Mouse (Mus musculus) hindbrain, embryonic 10.5 days (tissue): ENCODE data around the gene Slc3a2. TPM values are rescaled to one million over a fixed set of nuclear protein-coding genes. Genes with fewer than 3 reads are reported as not detected.
A peak's percentile ranks its signal among the peaks of the same experiment; 100 is the strongest.

ENCODE experiments used
- DNase-seq: peaks from one replicate; pipeline ENCODE4 v3.0.0-alpha.2; 2017; ENCODE audit warnings: low spot score
- H3K27ac ChIP-seq: fragments of 300-500 bp; sonication (generic); 2 replicates; pipeline ENCODE4 v1.5.1; 2016; ENCODE audit warnings: mild to moderate bottlenecking, moderate library complexity
- H3K27me3 ChIP-seq: fragments of 300-500 bp; sonication (generic); 2 replicates; pipeline ENCODE4 v1.6.1; 2016; ENCODE audit warnings: mild to moderate bottlenecking; ENCODE audit not compliant: poor library complexity, insufficient read depth, severe bottlenecking
- H3K36me3 ChIP-seq: fragments of 300-500 bp; sonication (generic); 2 replicates; pipeline ENCODE4 v1.6.1; 2016; ENCODE audit warnings: mild to moderate bottlenecking, moderate library complexity
- H3K4me1 ChIP-seq: fragments of 300-500 bp; sonication (generic); replicated peaks from 2 replicates; pipeline ENCODE4 v1.6.1; 2016; ENCODE audit warnings: mild to moderate bottlenecking
- H3K4me3 ChIP-seq: fragments of 300-500 bp; sonication (generic); 2 replicates; pipeline ENCODE4 v1.5.1; 2016; ENCODE audit warnings: mild to moderate bottlenecking, moderate library complexity
- H3K9me3 ChIP-seq: fragments of 300-500 bp; sonication (generic); 2 replicates; pipeline ENCODE4 v1.6.1; 2016; ENCODE audit warnings: mild to moderate bottlenecking, moderate library complexity
- WGBS: fragments of 180-500 bp; shearing (Covaris S2); methylation state at CpG from one replicate; pipeline ENCODE4 v1.1.7; 2016; 5-methylcytosine and 5-hydroxymethylcytosine counted together
- polyA plus RNA-seq: library from polyadenylated mRNA; unstranded; fragments of >200 nt; fragmentation: Nextera tagmentation; extraction: Ambion mirVana; gene quantifications from 2 replicates; pipeline ENCODE4 v1.2.1, GENCODE M21; 2016

The Slc3a2 gene
- polyA plus RNA-seq, 1 experiment from 2014 or later: 146 TPM

GRCm38 (mm10) chr19:8662337-8662736, 60.8 kb downstream of the Slc3a2 start:
- WGBS: 1% methylated on average over 11 of the region's 11 CpGs
- Histone ChIP-seq H3K27me3 (peaks cover 38% of the 10 kb centered on the region), H3K4me1 (peaks cover 38% of the 10 kb centered on the region), H3K9me3 (no peaks in the 10 kb centered on the region), H3K36me3 (no peaks in the 10 kb centered on the region), H3K27ac (peak overlapping the region; percentile 83), H3K4me3 (peak overlapping the region; percentile 58)
- peak; percentile 77 for DNase-seq

- WGBS: under 1% methylated on average over 35 of the region's 35 CpGs
- H3K27ac ChIP-seq: peak overlapping the region; percentile 83
These were observed 61.3 kb downstream of the Slc3a2 start for GRCm38 (mm10) chr19:8661821-8662307.

More at GRCm38 (mm10) chr19:8661821-8662307, 61.3 kb downstream of the Slc3a2 start:
- peak; percentile 60 for DNase-seq
- H3K4me1 ChIP-seq: peaks cover 38% of the 10 kb centered on the region
- no peaks in the 10 kb centered on the region for H3K9me3 ChIP-seq
- H3K27me3 ChIP-seq: peaks cover 38% of the 10 kb centered on the region
- H3K4me3 ChIP-seq: peak overlapping the region; percentile 58
- no peaks in the 10 kb centered on the region for H3K36me3 ChIP-seq

Other genes with a start within 250 kb of the Slc3a2 start
- 0.09 and 0.21 TPM in 2 replicates for gene Slc22a8, start 132.1 kb downstream of the Slc3a2 start, polyA plus RNA-seq
- 0.14 and 0.16 TPM in 2 replicates for gene Slc22a6, start 105.3 kb downstream of the Slc3a2 start, polyA plus RNA-seq
- gene Chrm1, start 59.6 kb downstream of the Slc3a2 start, polyA plus RNA-seq: 0.05 TPM in 2 replicates
- 112 and 115 TPM in 2 replicates for gene Wdr74, start 12.5 kb upstream of the Slc3a2 start, polyA plus RNA-seq
- 2.8 and 2.9 TPM in 2 replicates for gene 1700092M07Rik, start 17.3 kb upstream of the Slc3a2 start, polyA plus RNA-seq
- gene Stx5a, start 18.0 kb upstream of the Slc3a2 start, polyA plus RNA-seq: 95.6 and 106 TPM in 2 replicates
- 233 and 249 TPM in 2 replicates for gene Nxf1, start 33.7 kb upstream of the Slc3a2 start, polyA plus RNA-seq
- gene Tmem223, start 47.6 kb upstream of the Slc3a2 start, polyA plus RNA-seq: 185 and 220 TPM in 2 replicates
- 51.7 and 54.4 TPM in 2 replicates for gene Tmem179b, start 51.1 kb upstream of the Slc3a2 start, polyA plus RNA-seq
- 43.8 and 44.2 TPM in 2 replicates for gene Taf6l, start 63.0 kb upstream of the Slc3a2 start, polyA plus RNA-seq
- gene Polr2g, start 75.2 kb upstream of the Slc3a2 start, polyA plus RNA-seq: 189 and 194 TPM in 2 replicates
- gene Zbtb3, start 79.2 kb upstream of the Slc3a2 start, polyA plus RNA-seq: 7.2 and 8.3 TPM in 2 replicates
- gene Ttc9c, start 96.0 kb upstream of the Slc3a2 start, polyA plus RNA-seq: 52.0 and 67.5 TPM in 2 replicates
- gene Hnrnpul2, start 96.6 kb upstream of the Slc3a2 start, polyA plus RNA-seq: 4.1 and 4.5 TPM in 2 replicates
- gene AC129217.1, start 106.4 kb upstream of the Slc3a2 start, polyA plus RNA-seq: 0.31 TPM in 1 of 2 replicates, not detected in the other
- gene Bscl2, start 114.1 kb upstream of the Slc3a2 start, polyA plus RNA-seq: 55.8 and 64.3 TPM in 2 replicates
- 66.7 and 140 TPM in 2 replicates for gene Gng3, start 115.8 kb upstream of the Slc3a2 start, polyA plus RNA-seq
- gene Lrrn4cl, start 127.4 kb upstream of the Slc3a2 start, polyA plus RNA-seq: 0.44 and 0.47 TPM in 2 replicates
- 201 and 202 TPM in 2 replicates for gene Ubxn1, start 148.1 kb upstream of the Slc3a2 start, polyA plus RNA-seq
- 57.9 and 62.5 TPM in 2 replicates for gene Uqcc3, start 157.6 kb upstream of the Slc3a2 start, polyA plus RNA-seq
- gene Lbhd1, start 160.4 kb upstream of the Slc3a2 start, polyA plus RNA-seq: 111 and 112 TPM in 2 replicates
- not detected in 2 replicates for gene Gm49403, start 160.6 kb upstream of the Slc3a2 start, polyA plus RNA-seq
- 139 and 159 TPM in 2 replicates for gene 1810009A15Rik, start 165.5 kb upstream of the Slc3a2 start, polyA plus RNA-seq
- 0.22 TPM in 1 of 2 replicates, not detected in the other for gene Gm49416, start 165.6 kb upstream of the Slc3a2 start, polyA plus RNA-seq
- 56.4 and 60.3 TPM in 2 replicates for gene Ints5, start 169.6 kb upstream of the Slc3a2 start, polyA plus RNA-seq
- gene Ganab, start 174.7 kb upstream of the Slc3a2 start, polyA plus RNA-seq: 113 and 125 TPM in 2 replicates
- gene B3gat3, start 197.0 kb upstream of the Slc3a2 start, polyA plus RNA-seq: 63.1 and 78.0 TPM in 2 replicates
- gene Rom1, start 206.0 kb upstream of the Slc3a2 start, polyA plus RNA-seq: 3.4 and 4.2 TPM in 2 replicates
- gene Eml3, start 206.2 kb upstream of the Slc3a2 start, polyA plus RNA-seq: 21.3 and 24.9 TPM in 2 replicates
- 178 and 184 TPM in 2 replicates for gene Mta2, start 218.5 kb upstream of the Slc3a2 start, polyA plus RNA-seq
- gene Tut1, start 230.5 kb upstream of the Slc3a2 start, polyA plus RNA-seq: 39.3 and 41.2 TPM in 2 replicates
- gene Eef1g, start 243.7 kb upstream of the Slc3a2 start, polyA plus RNA-seq: 402 and 497 TPM in 2 replicates